Mouse (Mus musculus) embryo, embryonic 10 days (tissue): ENCODE measurements around the gene 1700007K13Rik.

Source experiments
- DNase-seq: peaks from one replicate; pipeline ENCODE4 v3.0.0-alpha.2; 2015; ENCODE audit warnings: low spot score

Gene 1700007K13Rik

DNA sequence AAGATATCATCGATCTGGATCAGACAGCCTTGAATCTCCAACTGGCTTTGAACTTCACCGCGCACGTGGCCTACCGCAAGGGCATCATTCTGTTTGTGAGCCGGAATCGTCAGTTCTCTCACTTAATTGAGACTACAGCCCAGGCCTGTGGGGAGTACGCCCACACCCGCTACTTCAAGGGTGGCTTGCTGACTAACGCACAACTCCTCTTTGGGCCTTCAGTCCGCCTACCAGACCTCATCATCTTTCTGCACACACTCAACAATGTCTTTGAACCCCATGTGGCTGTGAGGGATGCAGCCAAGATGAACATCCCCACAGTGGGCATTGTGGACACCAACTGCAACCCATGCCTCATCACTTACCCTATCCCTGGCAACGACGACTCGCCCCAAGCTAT is 3.3 kb upstream of the 1700007K13Rik start:
- DNase-seq, result no peak

DNA sequence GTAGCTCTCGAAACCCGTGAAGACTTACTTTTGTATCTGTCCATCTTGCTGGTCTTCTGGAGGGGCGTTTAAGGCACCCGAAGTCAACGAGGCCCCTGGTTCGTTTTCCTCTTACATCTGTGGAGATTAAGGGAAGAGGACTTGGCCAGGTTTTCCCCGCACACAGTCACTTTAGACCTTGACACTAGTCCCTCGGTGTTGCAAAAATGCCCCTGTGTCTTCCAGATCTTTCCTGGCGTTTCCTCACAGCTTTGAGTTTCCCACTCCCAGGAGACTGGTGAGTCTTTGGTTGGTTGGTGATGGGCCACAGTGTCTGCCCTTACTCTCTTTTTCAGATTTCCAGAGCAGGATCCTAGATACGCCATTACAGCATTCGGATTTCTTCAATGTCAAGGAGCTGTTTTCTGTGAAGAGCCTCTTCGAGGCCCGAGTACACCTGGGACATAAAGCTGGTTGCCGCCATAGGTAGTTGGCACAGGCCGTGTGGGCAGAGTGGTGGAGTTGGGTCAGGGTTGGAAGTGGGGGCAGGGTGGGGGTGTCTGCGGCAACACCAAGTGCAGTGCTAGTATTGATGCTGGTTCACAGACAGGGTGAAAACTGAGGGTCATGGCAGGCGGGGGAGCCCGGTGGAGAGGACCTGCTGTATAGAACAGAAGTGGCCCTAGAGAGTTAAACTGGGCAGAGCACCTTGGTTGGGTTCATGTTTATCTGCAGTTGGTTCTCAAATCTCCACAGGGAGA is 2.5 kb upstream of the 1700007K13Rik start:
- DNase-seq, result no peak

DNA sequence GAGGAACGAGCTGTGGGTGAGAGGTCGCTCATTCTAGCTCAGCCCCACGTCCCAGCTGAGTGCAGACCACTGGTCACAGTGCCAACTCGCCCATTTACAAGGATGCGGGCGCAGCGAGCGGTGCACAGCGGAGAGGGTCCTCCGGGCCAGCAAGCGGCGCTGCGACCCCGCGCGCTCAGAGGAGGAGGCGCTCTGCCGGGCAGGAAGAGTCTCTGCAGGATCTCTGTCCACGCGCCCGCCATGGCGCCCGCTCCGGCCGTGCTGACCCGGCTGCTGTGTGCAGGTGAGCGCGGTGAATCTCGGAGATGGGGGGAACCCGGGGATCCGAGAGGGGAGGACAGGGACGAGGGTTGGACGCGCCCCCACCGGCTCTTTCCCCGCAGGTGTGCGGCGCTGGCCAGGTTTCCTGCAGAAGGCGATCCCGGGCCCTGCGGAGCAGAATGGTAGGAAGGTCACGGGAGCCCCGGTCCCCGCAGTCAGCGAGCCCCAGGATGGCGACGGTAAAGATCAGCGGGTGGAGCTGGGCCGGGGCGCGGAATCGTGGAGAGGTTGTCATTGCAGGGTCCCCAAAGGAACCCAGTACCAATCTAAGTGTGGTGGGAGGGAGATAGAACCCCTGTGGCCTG is 1.8 kb upstream of the 1700007K13Rik start, which contains the start of gene Mrps2:
TSS of gene Mrps2 (plus strand) at position 207 of the 626 bp plus-strand sequence.
- DNase-seq, result peak; percentile 91

DNA sequence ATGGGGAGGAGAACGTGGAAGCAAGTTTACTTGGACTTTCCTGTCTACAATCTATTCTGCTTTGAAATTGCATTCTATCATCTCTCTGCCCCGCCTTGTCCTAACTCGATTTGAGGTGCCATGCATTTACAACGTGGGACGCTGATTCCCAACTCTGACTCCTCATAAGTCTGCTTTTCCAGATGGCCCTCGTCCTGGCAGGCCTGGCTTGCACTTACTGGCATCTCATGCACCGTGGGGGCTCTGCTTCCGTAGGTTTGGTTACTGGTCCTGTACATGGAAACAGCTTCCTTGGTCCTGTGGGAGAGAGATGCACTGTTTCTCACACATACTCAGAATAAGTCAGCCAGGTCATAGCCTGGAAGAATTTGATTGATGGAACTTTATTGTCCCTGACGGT is 1.2 kb downstream of the 1700007K13Rik start:
- DNase-seq, result no peak

DNA sequence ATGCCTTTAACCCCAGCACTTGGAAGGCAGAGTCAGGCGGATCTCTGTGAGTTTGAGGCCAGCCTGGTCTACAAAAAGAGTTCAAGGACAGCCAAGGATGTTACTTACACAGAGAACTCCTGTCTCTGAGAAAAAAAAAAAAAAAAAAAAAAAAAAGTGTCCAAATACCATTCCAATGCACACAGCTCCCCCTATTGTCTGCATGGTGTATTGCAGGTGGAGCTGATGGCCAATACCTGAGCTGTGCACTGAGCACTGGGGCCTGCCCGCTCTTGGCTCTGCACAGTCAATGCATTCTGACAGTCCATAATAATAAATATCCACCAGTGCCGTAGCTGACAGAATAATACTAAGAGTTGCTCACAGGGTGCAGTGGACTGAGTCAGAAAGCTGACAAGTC is 2.2 kb downstream of the 1700007K13Rik start:
- peak; percentile 83 for DNase-seq

DNA sequence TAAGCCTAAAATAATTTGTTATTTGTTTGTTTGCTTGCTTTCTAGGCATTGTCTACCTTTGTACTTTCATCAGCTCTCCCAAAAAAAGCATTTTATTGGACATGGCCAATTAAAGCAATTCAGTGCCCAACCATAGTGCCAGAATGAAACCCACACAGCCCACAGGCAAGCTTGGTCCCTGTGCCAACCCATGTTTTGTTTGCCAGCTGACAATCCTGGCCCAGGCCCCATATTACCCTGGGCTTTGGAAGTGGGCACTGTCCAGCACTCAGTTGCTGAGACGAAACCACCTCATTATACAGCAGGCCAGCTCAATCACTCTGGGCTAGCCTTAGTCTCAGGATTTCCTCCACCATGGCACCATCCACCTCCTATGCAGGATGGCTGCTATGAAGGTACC is 9.5 kb downstream of the 1700007K13Rik start:
- no peak for DNase-seq

DNA sequence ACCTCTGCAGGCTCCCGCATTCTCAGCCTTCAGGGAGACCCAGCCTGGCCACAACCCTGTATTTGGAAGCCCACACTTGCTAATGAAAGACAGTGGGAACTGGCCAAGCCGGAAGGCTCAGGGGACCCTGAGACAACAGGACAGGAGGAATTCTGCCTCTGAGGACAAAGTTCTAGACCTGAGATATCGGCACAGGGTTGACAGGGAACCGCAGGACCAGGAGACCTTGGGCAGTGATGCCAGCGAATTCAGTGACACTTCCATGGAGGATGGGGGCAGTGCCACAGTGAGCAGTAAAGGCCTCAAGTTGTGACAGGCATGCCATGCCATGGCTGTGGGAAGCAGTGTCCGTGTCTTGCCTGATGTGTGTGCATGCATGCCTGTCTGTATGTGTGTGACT is 12.6 kb downstream of the 1700007K13Rik start:
- no peak for DNase-seq

DNA sequence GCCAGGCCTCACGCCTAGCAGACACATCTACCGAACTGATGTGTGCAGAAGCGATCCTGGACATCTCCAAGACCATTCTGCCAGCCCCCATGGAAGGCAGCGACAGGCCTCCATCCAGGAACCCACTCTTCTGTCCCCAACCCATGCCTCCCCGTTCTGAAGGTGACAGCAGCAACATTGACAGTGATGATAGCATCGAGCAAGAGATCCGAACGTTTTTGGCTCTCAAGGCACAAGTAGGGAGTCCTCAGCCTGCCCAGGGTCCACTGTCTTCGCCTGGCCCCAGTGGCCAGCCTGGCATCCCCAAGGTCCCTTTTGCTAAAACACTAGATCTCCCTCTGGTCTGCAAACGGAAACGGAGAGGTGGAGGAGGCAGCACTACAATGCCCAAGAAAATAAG is 14.5 kb downstream of the 1700007K13Rik start:
- no peak for DNase-seq

DNA sequence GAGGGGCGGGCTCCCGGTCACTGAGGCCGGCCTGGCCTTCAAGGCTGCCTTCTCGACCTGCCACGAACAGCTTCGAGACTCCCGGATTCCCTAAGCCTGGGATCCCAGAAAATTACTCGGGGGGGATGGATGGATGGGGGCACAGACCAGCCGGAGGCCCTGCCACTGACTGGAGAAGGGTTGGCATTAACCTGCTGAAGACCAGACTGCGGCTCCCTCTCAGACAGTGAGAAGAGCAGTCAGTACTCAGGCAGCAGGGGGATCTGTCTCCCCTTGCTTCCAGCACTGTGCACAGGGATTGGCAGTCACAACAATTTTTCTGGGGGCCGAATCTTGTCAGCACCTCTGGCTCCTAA is 18.8 kb downstream of the 1700007K13Rik start:
- peak; percentile 17 for DNase-seq

DNA sequence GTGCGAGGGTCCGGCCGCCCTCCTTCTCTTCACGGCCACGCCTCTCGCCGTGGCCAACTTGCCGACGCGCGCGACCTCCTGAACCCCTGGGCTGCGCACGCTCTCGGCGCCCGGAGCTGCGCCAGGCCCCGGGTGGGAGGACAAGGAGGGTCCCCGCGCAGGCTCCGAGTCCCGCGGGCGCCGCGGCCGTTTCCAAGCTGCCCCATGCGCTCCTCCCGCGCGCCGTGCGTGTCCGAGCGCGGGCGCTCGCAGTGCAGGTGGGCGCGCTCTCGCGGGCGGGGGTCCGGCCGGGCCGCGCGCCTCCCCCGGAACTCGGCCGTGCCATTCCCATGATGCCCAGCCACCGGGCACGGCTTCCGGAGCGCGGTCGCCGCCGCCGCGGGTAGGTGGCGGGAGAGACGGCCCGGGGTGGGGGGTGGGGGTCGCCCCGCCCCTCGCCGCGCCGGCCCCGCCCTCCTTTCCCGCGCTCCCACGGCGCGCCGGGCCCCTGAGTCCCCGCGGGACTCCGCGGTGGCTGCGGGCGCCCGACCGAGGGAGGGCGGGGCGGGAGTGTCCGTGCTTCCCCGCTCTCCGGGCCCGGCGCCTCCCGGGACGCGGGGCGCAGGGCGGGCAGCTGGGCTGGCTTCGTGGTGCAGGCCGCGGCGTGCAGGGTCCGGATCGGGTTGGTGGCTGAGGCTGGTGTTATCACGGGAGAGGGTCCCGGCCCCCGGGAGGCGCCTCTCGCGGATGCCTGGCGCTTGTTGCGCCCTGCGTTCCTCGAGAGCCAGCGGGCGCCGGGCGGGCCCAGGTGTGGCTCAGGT is 19.4 kb downstream of the 1700007K13Rik start, which contains the start of gene Ppp1r26:
TSS of gene Ppp1r26 (plus strand) at position 286 of the 800 bp plus-strand sequence.
- DNase-seq, result peak; percentile 35

DNA sequence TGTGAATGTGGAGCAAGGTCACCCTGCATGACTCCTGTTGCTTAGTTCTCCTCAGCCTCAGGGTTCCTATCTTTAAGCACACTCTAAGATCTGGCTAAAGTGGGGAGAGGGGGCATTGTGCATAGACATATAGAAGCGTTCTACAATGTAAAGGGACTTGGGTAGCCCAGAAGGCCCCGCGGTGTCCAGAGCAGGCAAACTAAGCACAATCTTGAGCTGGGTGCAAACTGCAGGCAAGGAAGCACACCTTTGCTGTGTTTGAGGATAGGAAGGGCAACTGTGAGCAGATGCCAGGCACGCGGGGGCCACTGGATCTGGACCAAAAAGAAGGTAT is 20.0 kb downstream of the 1700007K13Rik start:
- DNase-seq, result no peak

DNA sequence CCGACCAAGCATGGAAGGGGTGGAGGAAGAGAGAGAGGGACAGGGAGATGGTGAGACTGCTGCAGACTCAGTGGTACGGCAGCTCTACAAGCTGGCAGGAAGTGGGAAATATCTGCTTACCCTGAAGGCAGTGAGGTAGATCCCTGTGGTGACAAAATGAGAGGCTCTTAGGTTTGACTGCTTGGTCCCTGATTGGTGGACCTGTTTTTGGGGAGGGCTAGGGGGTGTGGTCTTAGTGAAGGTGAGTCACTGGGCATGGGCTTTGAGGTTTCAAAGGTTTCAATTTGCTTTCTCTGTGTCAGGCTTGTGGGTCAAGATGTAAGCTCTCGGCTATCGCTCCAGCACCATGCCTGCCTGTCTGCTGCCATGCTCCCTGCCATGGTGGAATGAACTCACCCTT is 21.1 kb downstream of the 1700007K13Rik start:
- no peak for DNase-seq

DNA sequence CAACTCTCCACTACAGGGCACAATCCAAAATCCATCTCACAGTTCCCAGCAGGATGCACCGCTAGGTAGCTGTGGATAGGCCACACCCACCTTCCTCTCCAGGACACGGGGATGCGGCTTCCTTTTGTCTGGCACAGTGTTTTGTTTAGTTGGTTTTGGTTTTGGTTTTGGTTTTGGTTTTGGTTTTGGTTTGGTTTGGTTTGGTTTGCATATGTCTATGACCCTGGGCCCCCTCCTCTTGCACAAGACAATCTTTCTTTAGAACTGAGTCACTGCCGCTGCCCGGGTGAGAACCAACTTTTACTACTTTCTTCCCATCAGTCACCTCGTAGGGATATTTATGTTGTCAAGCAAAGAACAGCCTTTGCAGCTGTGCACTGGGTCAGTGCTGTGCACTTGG is 25.3 kb downstream of the 1700007K13Rik start:
- no peak for DNase-seq

DNA sequence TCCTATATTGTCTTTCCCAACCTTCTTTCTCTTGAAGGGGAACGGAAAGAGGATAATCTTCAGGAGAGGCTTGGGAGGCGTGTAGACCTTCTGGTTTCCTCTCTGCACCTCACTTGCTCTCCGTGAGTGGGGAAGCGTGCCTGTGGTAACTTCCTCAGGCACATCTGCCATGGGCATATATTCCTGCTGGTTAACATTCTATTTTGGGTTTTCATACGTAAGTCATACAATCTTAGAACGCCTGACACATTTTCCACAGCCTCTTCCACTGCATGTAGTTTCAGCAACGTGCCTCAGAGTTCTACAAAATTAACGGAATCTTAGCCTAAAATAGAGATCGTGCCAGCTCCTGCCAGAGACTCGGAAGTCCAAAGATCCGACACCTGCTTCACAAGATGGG is 30.7 kb downstream of the 1700007K13Rik start:
- DNase-seq, result no peak

DNA sequence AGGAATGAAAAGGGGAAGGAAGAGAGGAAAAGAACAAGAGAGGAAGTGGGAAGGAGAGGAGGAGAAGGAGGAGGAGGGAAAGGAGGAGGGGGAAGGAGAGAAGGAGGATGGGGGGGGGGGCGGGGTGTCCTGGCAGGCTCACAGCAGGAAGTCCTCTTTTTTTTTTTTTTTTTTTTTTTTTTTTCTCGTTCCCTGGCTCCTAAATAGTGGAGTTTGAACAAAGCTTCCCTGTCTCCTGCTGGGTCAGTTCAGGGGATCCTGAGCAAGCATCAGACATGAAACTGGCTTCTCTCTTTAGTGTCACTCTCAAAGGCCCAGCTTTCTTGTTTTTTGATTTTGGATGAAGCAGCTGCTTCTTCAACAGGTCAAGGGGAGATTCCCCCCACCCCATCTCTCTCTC is 32.6 kb downstream of the 1700007K13Rik start:
- no peak for DNase-seq

DNA sequence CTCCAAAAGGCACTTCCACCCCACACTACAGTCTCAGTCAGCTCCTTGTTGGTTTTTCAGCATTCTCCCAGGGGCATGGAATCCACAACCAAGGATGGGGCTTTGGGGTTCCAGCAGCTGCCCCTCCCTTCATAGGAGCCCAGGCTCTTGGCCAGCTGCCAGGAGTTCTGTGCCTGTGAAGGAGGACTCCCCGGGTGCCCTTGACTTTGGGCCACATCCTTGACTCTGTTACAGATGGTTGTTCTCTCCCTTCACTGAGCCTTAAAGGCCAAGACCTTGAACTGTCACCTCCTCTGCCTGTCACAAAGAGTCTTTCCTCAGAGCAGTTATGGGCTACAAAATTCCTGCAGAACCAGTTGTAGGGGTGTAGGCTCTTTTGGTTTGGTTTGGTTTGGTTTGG is 33.3 kb downstream of the 1700007K13Rik start:
- no peak for DNase-seq

DNA sequence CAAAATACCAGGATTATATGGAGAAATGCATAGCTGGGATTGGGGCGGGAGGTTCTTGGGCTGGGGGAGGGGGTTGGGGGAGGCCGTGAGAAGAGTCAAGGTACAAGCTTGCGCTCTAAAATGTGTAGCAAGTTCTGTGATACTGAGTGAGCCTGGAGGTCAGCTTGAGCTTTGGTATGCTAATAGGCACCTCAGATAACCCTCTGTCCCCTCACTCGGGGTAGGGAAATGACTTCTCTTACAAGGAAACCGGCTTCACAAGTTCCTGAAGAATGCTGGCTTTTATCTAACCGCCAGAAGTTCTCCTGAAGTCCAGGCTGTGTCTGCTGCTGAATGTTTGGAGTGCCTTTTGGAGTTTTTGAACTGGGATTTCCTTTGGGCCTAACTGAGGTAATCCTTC is 35.3 kb downstream of the 1700007K13Rik start:
- peak; percentile 29 for DNase-seq

DNA sequence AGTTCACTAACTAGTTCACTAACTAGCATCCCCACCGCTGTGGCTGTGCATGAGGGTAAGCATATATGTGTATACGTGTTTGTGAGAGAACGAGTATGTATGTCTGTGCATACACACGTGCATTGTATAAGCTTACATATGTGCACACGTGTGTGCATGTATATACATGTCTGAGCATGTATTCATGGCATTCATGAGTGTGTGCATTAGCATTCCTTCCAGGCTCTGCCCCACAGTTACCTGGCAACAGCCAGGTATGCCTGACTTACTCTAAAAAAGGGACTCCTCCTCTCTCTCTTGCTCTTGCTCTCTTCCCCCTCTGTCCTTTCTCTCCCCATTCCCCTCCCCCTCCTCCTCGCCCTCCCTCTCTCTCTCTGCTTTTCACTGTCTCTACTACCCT is 38.9 kb downstream of the 1700007K13Rik start:
- no peak for DNase-seq

DNA sequence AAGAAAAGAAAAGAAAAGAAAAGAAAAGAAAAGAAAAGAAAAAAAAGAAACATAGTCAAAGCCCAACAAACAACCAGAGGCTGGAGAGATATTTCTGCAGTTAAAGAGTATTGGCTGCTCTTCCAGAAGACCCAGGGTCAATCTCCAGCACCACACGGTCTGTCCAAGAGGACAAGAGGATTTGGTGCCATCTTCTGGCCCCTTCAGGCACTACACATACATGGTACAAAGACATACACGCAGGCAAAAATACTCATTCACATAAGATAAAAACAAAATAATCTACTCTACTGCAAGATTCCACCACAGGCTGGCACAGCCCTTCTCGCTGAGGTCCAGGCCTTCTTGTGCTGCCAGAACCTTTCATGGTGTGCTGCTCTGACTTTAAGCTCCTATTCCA is 43.0 kb downstream of the 1700007K13Rik start:
- peak; percentile 83 for DNase-seq

DNA sequence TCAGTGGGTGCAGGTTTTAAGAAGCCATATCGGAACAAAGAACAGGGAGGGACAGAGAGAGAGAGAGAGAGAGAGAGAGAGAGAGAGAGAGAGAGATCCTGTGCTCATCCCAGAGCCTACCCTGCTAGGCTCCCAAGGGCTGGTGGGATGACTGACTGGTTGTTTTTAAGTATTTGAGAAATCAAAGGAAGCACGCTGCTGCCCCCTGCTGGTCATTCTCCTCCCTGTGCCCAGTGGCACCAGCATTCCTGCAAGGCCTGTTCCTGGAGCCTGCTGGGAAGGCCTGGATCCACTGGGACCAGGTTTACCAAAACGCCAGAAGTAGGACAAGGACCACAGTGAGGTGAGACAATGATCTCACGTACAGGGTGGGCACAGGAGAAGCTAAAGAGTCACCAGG is 46.2 kb downstream of the 1700007K13Rik start:
- DNase-seq, result peak; percentile 91

DNA sequence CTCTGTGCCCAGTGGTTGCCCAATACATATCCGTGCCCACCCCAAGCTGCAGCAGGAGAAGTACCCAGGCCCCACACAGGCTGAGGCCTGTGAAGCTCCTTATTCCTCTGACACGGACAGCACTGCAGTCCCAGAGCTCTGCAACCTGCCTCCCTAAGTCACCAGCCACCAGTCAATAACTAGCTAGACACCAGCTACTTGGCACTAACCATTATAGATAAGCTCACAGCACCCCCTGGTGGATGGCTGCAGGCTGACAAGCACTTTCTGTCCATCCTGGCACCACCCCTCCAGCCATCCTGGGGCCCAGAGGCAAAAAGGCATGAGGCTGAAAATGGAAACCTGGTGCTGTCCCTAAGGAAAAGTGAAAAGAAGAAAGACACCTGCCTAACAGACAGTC is 48.1 kb downstream of the 1700007K13Rik start:
- peak; percentile 92 for DNase-seq

DNA sequence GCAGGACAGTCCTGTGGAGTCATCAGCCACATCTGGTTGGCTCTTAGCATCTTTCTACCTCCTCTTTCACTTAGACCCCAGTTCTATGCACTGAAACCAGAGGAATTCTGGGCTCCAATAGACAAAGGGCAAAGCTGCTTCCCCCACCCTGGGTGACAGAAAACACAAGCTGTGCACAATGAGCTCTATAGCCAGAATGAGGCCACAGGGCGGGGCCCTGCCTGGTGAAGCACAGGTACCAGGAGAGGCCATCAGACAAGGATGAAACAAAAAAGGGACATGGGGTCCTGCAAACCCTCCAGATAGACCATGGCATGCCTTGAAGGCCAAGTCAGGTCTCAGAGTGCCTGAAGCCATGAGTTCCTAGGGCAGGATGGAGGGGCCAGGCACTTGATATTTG is 49.6 kb downstream of the 1700007K13Rik start:
- no peak for DNase-seq

DNA sequence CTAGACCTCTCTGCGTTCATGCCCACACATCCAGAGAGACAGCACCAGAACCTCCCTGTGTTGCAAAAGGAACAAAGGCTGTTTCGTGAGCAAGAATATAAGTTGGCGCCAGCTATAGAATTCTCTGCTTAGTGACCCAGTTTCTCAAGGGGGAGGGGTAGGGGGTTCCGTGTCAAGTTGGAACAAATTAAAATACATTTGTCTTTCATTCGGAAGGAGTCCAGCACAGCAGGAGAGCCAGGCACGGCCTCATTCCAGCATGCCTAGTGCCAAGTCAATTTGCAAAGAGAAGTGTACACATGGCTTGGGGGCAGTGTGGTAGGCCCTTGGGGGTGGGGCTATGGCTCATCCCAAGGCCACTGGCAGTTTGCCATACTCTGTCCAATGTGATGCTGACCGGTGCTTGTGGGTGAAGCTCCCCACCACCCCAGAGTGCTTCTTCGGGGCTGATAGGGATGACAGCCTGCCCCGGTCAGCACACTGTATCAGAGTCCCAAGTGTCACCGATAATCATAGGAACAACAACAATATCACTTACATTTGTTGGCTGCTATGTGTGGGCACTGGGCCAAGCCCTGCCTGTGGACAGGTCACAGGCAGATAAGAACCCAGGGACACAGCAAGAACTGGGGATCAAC is 50.6 kb downstream of the 1700007K13Rik start:
- DNase-seq, result no peak
